Mouse (Mus musculus) hindbrain, postnatal 0 days (tissue): ENCODE measurements around the gene Tent5c. TPM values are rescaled to one million over a fixed set of nuclear protein-coding genes. Genes with fewer than 3 reads are reported as not detected.

Experiments used
- ATAC-seq: fragments of 200-750 bp; cut with Nextera tagmentation; 2 replicates; pipeline ENCODE4 v1.8.0; 2017; ENCODE audit warnings: mild to moderate bottlenecking, moderate TSS enrichment, moderate library complexity
- DNase-seq: peaks from one replicate; pipeline ENCODE4 v3.0.0-alpha.2; 2015; ENCODE audit warnings: low spot score
- H3K27ac ChIP-seq: fragments of 300-500 bp; sonication (generic); 2 replicates; pipeline ENCODE4 v1.5.1; 2014; ENCODE audit warnings: mild to moderate bottlenecking
- H3K27me3 ChIP-seq: fragments of 300-500 bp; sonication (generic); 2 replicates; pipeline ENCODE4 v1.6.1; 2014; ENCODE audit warnings: low read length, mixed read lengths; ENCODE audit not compliant: insufficient read depth
- H3K36me3 ChIP-seq: fragments of 300-500 bp; sonication (generic); 2 replicates; pipeline ENCODE4 v1.6.1; 2014; ENCODE audit warnings: low read length, mixed read lengths; ENCODE audit not compliant: insufficient read depth
- H3K4me1 ChIP-seq: fragments of 300-500 bp; sonication (generic); 2 replicates; pipeline ENCODE4 v1.6.1; 2014; ENCODE audit warnings: antibody characterized with exemption, low read length, mixed read lengths; ENCODE audit not compliant: insufficient read depth
- H3K4me2 ChIP-seq: fragments of 300-500 bp; sonication (generic); 2 replicates; pipeline ENCODE4 v1.6.1; 2014; ENCODE audit warnings: low read depth, mild to moderate bottlenecking, low read length, moderate library complexity, mixed read lengths
- H3K4me3 ChIP-seq: fragments of 300-500 bp; sonication (generic); 2 replicates; pipeline ENCODE4 v1.5.1; 2014; ENCODE audit warnings: low read length
- H3K9ac ChIP-seq: fragments of 300-500 bp; sonication (generic); replicated peaks from 2 replicates; pipeline ENCODE4 v1.6.1; 2014; ENCODE audit warnings: mild to moderate bottlenecking, low read length, moderate library complexity, mixed read lengths
- H3K9me3 ChIP-seq: fragments of 300-500 bp; sonication (generic); 2 replicates; pipeline ENCODE4 v1.6.1; 2016; ENCODE audit warnings: low read length, mixed read lengths
- CTCF ChIP-seq: IDR thresholded peaks from 2 replicates; pipeline ENCODE4 v1.5.1; 2016; ENCODE audit warnings: antibody characterized with exemption, control low read depth, low read depth
- WGBS: fragments of 180-500 bp; shearing (Covaris S2); extraction: QIAGEN DNeasy Blood & Tissue Kit; methylation state at CpG from one replicate; pipeline ENCODE4 v1.1.7; 2014; 5-methylcytosine and 5-hydroxymethylcytosine counted together
- polyA plus RNA-seq: library from polyadenylated mRNA; unstranded; fragments of >200 nt; fragmentation: Nextera tagmentation; extraction: Ambion mirVana; gene quantifications from 2 replicates; pipeline ENCODE4 v1.2.1, GENCODE M21; 2015
- total RNA-seq: library from RNA; depleted of rRNA; stranded (reverse); fragments of >200 nt; gene quantifications from 2 replicates; pipeline ENCODE4 v1.2.3, GENCODE M21; 2014

The Tent5c gene
- total and polyA plus RNA-seq, 2 experiments from 2014 or later = 1.2 to 3.7 TPM

- no peaks in the 10 kb centered on the region for H3K9me3 ChIP-seq
- H3K4me1 ChIP-seq = peaks cover 6% of the 10 kb centered on the region; the same call in 1 of the 2 replicates
- no peak for TF ChIP-seq CTCF
- peak; percentile 40 for DNase-seq
- no peaks in the 10 kb centered on the region for H3K36me3 ChIP-seq
- H3K4me2 ChIP-seq = peak overlapping the region; percentile 99
- peak overlapping the region; percentile 58 for H3K4me3 ChIP-seq
- under 1% methylated on average over 58 of the region's 66 CpGs for WGBS
- H3K27ac ChIP-seq = no peak overlapping the region
- H3K27me3 ChIP-seq = peaks cover 10% of the 10 kb centered on the region
- ATAC-seq = peak; percentile 44
- H3K9ac ChIP-seq = peak overlapping the region; percentile 31
These were observed 632 bp downstream of the Tent5c start for GRCm38 (mm10) chr3:100488251-100489132.

GRCm38 (mm10) chr3:100487046-100487445 lies 2.1 kb downstream of the Tent5c start:
- H3K27me3 ChIP-seq = peaks cover 10% of the 10 kb centered on the region
- DNase-seq (no peak), ATAC-seq (no peak)
- no peak for TF ChIP-seq CTCF
- H3K9ac ChIP-seq = no peak overlapping the region
- H3K4me1 ChIP-seq = peaks cover 6% of the 10 kb centered on the region; the same call in 1 of the 2 replicates
- no peak overlapping the region for H3K4me3 ChIP-seq
- H3K4me2 ChIP-seq = no peak overlapping the region
- no peak overlapping the region for H3K27ac ChIP-seq
- 76% methylated on average over 2 of the region's 2 CpGs for WGBS
- H3K36me3 ChIP-seq = no peaks in the 10 kb centered on the region
- H3K9me3 ChIP-seq = no peaks in the 10 kb centered on the region

DNA sequence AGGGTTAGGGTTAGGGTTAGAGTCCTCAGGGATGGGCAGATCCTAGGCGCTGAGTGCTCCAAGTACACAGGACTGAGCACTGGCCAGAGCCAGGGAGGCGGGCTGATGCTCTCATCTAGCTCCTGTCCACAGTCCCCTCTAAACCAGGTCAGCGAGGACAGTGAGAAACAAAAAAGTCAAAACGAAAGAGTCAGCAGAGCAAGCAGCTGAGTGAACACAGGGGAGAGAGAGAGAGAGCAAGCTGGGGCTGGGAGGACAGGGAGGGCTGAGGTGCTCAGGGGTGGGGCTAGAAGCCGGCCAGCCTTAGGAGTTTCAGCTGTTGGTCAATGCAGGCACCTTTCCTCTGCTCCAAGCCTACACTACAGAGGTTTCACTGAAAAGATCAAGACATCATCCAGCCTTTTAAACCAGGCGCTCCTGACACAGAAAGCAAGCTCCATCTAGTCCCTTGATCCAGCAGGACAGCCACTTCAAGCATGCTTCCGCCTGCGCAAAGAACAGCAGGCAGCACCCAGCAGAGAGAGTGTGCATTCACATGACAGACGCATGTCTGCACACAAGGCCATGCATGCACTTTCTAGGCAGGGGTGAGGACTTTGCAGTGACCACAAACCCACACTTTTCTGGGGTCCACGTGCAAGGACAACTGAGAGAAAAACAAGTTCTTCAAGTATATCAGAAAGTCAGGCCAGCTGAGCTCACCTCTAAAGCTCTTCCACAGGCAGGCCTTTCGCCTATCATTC lies 3.6 kb downstream of the Tent5c start:
- Histone ChIP-seq H3K4me3 (no peak overlapping the region), H3K9me3 (no peaks in the 10 kb centered on the region), H3K27me3 (peaks cover 10% of the 10 kb centered on the region), H3K27ac (no peak overlapping the region), H3K4me2 (no peak overlapping the region), H3K9ac (no peak overlapping the region), H3K4me1 (peaks cover 6% of the 10 kb centered on the region; the same call in 1 of the 2 replicates), H3K36me3 (no peaks in the 10 kb centered on the region)
- ATAC-seq (no peak), DNase-seq (no peak)
- WGBS = 56% methylated on average over 11 of the region's 11 CpGs
- no peak for TF ChIP-seq CTCF

DNA sequence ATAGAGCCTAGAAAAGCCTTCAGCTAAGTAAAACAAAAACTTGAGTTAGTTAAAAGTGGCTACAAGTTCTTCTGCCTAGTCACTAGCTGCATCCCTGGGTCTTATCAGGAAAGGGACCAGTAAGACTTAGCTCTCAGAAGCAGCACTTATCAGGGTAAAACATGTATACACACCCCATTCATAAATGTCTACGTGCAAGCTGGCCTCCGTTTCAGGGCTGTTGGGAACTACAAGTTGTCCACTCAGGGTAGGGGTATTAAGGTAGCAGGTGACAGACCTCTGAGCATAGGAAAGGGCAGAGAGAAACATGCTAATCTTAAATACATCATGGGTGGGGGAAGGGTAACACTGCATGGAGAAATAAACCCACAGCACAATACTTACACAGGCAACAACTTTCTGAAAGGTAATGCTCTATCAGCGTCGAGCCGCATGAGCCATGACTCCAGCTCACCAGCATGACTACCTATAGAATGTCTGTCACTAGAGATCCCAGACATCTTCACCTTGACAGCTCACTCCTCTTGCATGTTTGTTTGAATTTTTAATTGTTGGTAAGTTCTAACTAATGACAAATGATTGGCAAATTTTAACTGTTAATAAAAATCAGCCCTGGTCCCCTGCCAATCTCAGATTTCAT lies 6.0 kb downstream of the Tent5c start:
- H3K9ac ChIP-seq = no peak overlapping the region
- DNase-seq = no peak
- H3K9me3 ChIP-seq = no peaks in the 10 kb centered on the region
- no peak overlapping the region for H3K27ac ChIP-seq
- H3K4me3 ChIP-seq = no peak overlapping the region
- no peaks in the 10 kb centered on the region for H3K36me3 ChIP-seq
- ATAC-seq = no peak
- H3K4me1 ChIP-seq = peaks cover 2% of the 10 kb centered on the region; the same call in 1 of the 2 replicates
- H3K27me3 ChIP-seq = peaks cover 10% of the 10 kb centered on the region; the same call in 1 of the 2 replicates
- no peak for TF ChIP-seq CTCF
- H3K4me2 ChIP-seq = no peak overlapping the region
- 91% methylated on average over 5 of the region's 5 CpGs for WGBS

DNA sequence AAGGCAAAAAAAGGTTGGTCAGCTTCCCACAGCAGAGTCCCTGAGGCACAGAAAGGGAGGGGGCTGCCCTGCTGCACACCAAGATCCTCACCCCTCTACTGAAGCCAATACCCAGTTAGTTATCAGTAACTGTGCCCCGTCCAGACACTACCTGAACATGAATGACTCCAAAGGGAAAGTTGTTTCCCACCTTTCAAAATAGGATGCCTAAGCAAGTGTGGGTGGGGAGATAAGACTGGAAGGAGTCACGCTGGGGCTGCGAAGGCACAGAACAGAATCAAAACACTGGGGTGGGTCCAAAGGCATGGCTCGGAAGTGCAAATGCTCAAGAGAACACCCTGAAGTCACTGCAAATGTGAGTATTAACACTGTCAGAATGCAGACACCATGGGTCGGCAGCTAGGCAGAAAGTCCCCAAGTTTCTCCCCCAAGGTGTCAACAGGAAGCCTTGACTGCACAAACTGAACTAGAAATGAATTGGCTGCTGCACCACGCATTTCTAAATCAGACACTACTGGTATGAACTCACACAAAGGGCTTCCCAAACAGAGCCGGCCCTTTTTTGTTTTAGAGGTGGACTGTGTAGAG lies 6.7 kb downstream of the Tent5c start:
- H3K4me2 ChIP-seq = no peak overlapping the region
- TF ChIP-seq CTCF = no peak
- no peaks in the 10 kb centered on the region for H3K36me3 ChIP-seq
- WGBS = 67% methylated on average over 7 of the region's 7 CpGs
- H3K9me3 ChIP-seq = no peaks in the 10 kb centered on the region
- no peak overlapping the region for H3K27ac ChIP-seq
- H3K4me3 ChIP-seq = no peak overlapping the region
- no peak for ATAC-seq
- no peak for DNase-seq
- no peaks in the 10 kb centered on the region for H3K4me1 ChIP-seq
- H3K27me3 ChIP-seq = 0 out of 2 replicates have a peak, but pooled peaks cover 6% of the 10 kb centered on the region
- no peak overlapping the region for H3K9ac ChIP-seq

- no peaks in the 10 kb centered on the region for H3K4me1 ChIP-seq
- no peak overlapping the region for H3K4me3 ChIP-seq
- 85% methylated on average over 7 of the region's 7 CpGs for WGBS
- H3K9me3 ChIP-seq = no peaks in the 10 kb centered on the region
- no peaks in the 10 kb centered on the region for H3K27me3 ChIP-seq
- DNase-seq = no peak
- TF ChIP-seq CTCF = no peak
- no peak overlapping the region for H3K4me2 ChIP-seq
- no peak for ATAC-seq
- no peak overlapping the region for H3K9ac ChIP-seq
- H3K27ac ChIP-seq = no peak overlapping the region
- H3K36me3 ChIP-seq = no peaks in the 10 kb centered on the region
These were observed 8.7 kb downstream of the Tent5c start for GRCm38 (mm10) chr3:100480251-100481005.
